Mouse (Mus musculus): Measurements from ENCODE around the gene Recql5. TPM values are rescaled to one million over a fixed set of nuclear protein-coding genes. Genes with fewer than 3 reads are reported as not detected.

Gene Recql5
- total RNA-seq, 2 experiments from 2014 or later: 20.5 to 24.8 TPM

DNA sequence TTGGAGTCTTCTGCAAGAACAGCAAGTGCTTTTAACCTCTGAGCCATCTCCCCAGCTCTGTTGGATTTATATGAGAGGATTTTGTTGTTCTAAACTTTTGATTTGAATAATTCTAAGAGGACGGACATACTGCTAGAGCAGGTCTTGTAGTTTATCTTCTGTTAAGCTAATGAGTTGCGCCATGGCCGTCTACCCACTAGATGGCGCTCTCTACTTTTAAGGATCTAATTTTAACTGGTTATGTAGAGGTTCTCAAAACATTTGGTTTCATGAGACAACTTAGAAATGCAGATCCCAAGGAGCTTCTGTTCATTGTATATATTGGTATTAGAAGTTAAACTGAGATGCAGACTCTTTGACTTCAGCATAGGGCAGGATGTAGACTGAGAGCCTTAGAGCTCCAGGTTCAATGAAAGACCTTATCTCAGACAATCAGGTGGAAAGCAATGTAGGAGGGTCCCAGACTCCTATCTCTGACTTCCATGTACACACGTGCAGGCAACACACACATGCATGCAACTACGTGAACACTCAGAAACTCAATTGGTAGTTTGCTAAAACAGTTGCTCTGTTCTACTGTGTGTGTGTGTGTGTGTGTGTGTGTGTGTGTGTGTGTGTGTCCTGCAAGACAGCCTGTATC lies 6.5 kb upstream of the Recql5 start:
- peak; percentile 60 to 65 for DNase-seq

DNA sequence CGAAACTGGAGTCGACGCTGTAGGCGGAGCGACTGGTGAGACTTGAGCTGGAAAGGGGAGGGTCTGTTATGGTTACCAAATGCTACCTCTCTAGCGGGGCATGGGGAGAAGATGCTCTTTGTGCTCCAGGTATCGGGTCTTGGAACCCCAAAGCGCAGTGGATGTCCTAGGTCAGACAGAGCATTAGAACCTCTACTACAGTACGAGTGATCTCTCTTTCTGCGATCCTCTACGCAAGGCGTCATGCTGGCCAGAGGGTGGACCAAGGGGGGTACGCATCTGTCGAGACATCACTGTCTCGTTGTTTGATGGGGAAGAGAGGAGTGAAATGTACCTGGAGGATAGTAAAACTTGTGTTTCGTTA lies 452 bp upstream of the Recql5 start:
- DNase-seq: no peak

DNA sequence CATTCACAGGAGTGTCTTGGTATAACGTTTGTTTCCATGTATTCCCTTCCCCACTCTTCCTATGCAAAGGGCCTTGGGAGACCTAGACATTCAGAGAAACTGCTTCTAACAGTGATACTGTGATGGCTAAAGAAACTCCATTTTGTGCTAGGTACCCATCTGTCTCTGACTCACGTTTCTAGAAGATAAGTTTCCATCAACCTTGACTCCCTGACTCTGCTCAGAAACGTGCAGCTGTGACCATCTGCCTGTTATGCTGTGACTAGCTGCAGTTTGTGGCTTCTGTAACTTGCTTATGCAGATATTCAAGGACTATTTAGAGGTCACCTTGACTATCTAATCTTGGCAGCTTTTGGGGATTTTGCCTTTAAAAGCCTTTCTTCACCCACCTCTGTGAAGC lies 2.0 kb downstream of the Recql5 start:
- no peak for DNase-seq

DNA sequence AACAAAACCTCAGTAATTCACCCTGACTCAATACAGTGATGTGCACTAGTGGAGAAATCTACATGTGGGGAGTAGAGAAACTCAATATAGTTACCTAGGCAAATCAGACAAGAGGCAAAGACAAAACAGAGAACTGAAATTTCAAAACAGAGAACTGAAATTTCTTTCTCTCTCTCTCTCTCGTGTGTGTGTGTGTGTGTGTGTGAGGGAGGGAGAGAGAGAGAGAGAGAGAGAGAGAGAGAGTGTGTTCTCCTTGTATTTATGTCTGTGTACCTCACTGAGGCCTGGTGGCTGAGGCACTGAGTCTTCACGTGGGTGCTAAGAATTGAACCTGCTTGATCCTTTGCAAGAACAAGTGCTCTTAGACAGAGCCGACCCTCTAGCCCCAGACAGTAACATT lies 3.5 kb downstream of the Recql5 start:
- DNase-seq: no peak

DNA sequence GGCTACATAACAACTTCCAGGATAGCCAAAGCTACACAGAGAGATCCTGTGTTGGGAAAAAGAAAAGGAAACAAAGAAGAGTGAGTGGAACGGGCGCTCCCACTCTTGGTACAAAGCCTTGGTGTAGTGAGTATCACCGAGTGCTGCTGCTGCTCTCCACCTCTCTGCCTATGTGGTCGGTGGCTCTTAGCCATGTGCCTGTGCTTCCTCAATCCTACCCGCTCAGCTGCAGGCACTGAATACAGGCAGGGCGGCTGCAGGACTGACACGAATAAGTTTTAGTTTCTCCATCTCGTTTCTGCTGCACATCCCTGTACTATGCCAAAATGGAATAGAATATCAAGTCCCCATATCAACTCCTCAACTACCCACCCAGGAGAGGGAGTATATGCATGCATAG lies 4.2 kb downstream of the Recql5 start:
- DNase-seq: no peak

DNA sequence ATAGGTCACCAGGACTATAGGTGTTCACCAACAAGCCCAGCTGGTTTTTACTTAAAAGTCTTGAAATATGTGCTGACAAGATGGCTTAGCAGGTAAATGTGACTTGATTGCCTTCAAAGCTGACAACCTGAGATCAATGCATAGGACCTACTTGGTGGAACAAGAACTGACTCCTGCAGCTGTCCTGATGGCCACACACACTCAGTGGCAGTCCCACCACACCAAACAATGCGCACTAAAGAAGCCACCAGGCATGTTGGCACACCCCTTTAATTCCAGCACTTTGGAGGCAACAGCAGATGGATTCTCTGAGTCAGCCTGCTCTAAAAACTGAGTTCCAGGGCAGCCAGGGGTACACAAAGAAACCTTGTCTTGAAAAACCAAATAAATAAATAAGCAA lies 11.3 kb downstream of the Recql5 start:
- DNase-seq: no peak

GRCm38 (mm10) chr11:115920110-115920818 lies 13.0 kb downstream of the Recql5 start:
- peak; percentile 67 to 72 for DNase-seq

DNA sequence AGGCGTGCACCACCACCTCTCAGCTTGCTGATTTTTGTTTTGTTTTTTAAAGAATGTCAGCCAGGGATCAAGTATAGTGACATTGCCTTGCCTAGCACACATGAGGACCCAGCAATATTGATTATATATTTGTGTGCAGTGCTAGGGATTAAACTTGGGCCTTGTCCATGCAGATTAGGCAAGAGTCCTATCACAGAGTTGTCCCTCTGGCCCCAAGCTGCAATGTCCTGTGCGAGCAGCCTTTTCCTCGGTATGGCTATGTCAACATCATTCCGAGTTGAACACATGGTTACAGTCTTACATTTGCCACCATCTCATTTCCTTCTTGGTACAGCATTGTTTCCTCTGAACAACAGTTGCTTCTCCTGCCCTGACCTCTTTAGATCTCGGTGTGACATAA lies 14.2 kb downstream of the Recql5 start:
- DNase-seq: no peak

- DNase-seq: no peak
Measured at GRCm38 (mm10) chr11:115918637-115919036, 14.6 kb downstream of the Recql5 start.

DNA sequence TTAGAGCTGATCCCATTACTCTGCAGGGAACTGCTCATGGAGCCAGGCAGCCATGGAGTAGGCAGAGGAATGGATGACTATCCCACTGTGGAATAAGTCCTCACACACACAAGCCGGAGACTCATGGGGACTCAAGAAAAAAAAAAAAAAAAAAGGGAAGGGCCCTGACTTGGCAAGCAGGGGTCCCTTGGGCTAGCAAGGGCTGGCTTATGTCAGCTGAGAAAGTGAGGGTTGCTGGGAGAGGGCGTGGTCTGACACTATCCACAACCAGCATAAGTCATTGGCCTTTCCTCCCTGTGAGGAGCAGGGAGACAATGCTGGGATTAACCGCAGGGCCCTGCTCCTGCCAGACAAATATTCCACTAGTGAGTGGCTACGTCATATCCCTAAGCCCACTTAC lies 16.7 kb downstream of the Recql5 start:
- no peak for DNase-seq

GRCm38 (mm10) chr11:115911632-115912376 lies 21.5 kb downstream of the Recql5 start, which contains the start of gene Smim6:
Smim6 (plus strand) TSS chr11:115912017.
- no peak for DNase-seq

DNA sequence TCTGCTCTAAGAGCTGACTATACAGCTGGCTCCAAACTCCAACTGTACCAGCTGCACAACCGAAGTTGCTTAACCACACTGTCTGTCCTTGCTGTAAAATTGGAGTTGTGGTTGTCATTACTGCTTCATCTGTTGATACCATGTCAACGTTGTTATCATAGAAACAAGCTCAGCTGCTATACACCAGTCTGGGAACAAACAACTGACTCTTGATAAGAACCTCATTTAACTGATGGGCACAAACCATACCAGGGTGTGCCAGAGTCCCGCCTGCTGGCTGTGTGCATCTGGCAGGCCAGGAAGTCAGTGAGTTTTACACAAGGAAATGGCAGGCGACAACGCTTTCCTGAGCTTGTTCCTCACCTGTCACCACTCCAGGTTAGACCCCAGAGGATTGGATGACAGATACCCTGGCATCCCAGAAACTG lies 22.1 kb downstream of the Recql5 start:
- DNase-seq: no peak

- no peak for DNase-seq
Measured at GRCm38 (mm10) chr11:115906521-115906920, 26.8 kb downstream of the Recql5 start.

GRCm38 (mm10) chr11:115906116-115906515 lies 27.2 kb downstream of the Recql5 start:
- DNase-seq: peak; percentile 44 to 62

DNA sequence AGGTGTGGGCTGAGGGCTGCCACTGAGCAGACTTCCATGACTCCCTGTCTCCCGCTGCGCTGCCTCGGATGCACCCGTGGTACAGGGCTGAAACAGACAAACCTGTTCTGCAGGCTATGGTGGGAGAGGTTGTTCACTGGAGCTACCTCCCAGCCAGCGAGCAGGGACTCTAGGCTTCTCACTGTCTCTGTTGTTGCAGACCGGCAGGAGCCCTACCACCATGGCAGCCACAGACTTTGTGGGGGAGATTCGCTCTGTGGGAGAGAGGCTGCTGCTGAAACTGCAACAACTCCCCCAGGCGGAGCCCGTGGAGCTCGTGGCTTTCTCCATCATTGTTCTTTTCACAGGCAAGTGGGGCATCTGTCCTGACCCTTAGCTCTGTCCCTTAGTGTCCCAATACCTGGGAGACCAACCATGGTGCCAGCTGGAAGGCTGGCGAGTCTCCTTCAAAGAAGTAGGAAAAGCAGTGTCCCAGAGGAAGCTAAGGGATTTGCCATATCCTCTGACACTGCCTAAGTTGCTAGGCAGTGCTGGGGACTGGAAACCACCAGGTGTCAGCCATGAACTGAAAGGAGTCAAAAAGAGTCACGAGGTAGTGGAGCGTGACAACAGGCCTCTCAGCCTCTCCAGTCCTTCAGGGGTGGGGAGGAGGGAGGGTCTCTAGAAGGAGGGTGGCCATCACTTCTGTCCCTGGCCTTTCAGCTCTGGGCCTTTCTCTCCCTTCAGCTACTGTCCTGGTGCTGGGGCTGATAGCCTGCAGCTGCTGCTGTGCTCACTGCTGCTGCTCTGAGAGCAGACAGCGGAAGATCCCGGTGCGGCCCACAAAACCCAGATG lies 28.1 kb downstream of the Recql5 start:
- no peak for DNase-seq

DNA sequence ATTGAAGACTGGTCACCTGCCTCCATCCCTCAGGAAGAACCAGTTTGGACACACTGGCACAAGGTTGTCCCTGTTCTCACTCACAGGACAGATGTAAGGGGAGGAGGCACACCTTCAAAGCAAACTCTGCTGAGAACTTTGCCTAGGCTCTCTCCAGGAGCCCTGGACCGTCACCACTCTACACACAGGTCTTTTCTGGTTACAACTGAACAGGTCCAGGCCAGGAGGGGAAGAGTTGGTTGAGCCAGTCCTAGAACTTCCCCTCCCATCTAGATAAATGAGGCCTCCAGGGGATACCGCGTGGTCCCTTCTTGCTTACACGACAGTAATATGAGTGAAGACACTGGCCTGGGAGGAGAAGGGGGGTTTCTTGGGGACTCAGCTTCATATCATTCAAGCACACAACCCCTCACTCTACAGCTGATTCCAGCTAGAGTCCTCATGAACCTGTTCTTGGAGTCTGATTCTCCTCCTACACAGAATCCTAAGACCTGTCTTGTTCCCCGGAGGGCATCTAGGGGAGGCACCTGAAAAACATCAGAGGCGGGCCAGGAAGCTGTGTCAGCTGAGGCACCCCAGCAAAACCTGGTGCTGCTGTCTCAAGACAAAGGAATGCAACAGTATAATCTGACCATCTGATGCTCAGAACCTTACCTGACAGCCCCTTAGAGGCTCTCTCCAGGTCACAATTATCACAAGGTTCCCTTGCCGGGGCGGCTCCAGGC lies 28.9 kb downstream of the Recql5 start:
- DNase-seq: no peak

DNA sequence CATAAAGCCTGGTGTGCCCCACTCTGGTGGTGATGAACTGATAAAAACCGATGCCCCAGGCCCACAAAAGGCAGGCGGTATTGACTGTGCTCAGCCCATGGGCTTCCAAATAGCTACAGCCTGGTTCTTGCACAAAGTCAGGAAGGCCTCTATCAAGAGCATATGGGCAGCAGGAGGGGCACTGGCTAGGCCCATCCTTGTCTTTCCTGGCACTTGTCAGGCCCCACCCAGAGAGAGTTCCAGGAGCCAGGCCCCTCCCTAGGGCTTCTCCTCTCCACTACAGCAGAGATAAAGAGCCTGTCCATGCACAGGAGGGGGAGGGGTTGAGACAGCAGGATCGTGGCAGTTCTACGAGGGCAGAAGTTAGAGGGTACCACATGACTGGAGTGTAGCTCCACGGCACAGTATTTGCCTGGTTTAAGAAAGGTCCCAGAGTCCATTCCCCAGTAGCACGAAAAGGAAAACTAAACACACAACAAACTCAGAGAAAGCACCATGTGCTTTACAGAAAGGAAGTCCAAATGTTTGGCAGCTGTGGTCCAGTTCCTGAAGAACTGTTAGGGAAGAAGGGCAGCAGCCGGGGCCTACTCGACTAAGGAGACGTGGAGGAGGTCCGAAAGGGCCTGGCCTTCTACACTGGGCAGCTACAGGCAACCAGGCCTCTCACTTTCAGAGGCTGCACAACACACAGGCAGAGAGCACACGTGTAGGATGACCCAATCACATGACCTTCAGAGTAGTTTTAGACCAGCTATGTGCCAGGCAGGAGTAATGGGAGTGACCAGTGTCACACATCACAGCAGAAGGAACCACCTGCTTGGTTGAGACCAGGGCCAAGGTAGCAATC lies 29.7 kb downstream of the Recql5 start:
- DNase-seq: no peak

DNA sequence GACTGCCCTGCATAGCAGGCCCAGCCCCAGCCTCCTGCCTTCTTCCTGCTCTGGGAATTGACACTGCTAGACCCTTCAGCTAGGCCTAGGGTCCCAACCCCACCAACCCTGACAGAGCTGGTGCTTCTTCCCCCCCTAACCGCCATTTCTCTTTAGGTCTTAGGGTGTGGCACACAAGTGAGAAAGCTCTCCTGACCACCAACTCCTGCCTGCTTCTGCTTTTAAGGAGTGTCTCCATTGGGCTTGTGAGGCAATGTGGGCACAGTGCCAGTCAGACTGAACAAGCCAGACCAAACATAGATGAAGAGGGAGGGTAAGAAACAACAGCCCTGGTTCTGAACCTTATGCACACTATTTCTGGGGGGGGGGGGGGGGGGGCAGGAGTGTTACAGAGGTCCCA lies 30.4 kb downstream of the Recql5 start:
- peak in 1 of 2 experiments; percentile 40 for DNase-seq

GRCm38 (mm10) chr11:115902177-115902576 lies 31.1 kb downstream of the Recql5 start:
- no peak for DNase-seq

GRCm38 (mm10) chr11:115901338-115902161 lies 31.7 kb downstream of the Recql5 start:
- DNase-seq: no peak
